Mouse (Mus musculus) left cerebral cortex, adult 8-10 months (tissue): ENCODE measurements around the gene Glrx5. TPM values are rescaled to one million over a fixed set of nuclear protein-coding genes. Genes with fewer than 3 reads are reported as not detected.
A peak's percentile ranks its signal among the peaks of the same experiment; 100 is the strongest.

ENCODE experiments used
- DNase-seq, 2 experiments: peaks; one replicate each; pipeline ENCODE4 v3.0.0; 2022; ENCODE audit warnings: low spot score in 2 of 2
- total RNA-seq, 4 experiments: library from RNA; stranded (reverse); gene quantifications; 2 replicates each; pipeline ENCODE4 v1.2.4; 2022

Gene Glrx5
- total RNA-seq, 4 experiments from 2014 or later, result 41.7 to 50.8 (median 46.0) TPM

GRCm38 (mm10) chr12:105003715-105004114 is 28.8 kb upstream of the Glrx5 start:
- DNase-seq, result no peak

- DNase-seq, result no peak
Observed at GRCm38 (mm10) chr12:105004956-105005714, 27.4 kb upstream of the Glrx5 start.

DNA sequence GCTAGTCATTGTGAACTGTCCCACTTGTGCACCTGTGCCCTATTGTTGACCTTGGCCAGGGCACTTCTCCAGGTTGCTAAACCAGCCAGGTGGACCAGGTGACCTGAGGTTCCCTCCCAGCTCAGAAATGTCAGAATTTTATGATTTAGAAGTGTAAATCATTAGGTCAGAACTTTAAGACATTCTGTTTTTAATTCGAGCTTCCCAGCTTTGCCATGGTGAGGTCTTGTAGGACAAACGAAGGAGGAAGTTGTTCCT is 26.8 kb upstream of the Glrx5 start:
- DNase-seq, result no peak

DNA sequence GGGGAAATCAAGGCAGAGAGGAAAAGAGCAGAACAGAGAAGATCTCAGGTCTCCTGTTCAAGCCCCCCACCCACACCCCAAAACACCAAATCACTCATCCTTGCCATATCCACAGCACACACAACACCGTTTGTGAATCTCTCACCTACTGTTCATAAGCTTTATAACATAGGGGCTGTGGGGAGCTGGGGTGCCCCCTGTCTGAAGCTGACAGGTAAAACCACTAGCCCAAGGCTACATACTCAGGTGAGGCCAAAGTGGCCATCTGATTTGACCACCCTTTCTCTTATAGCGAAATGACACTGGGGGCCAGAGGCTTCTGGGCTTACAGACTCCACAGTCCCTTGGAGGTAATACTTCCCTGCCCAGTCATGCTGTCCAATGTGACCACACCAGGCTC is 24.3 kb upstream of the Glrx5 start:
- no peak for DNase-seq

GRCm38 (mm10) chr12:105008752-105009178 is 23.7 kb upstream of the Glrx5 start:
- DNase-seq, result no peak

- peak; percentile 47 to 62 for DNase-seq
Observed at GRCm38 (mm10) chr12:105009370-105010212, 22.9 kb upstream of the Glrx5 start, which contains the start of gene Syne3. Gene Syne3 (minus strand): TSS chr12:105009809.

DNA sequence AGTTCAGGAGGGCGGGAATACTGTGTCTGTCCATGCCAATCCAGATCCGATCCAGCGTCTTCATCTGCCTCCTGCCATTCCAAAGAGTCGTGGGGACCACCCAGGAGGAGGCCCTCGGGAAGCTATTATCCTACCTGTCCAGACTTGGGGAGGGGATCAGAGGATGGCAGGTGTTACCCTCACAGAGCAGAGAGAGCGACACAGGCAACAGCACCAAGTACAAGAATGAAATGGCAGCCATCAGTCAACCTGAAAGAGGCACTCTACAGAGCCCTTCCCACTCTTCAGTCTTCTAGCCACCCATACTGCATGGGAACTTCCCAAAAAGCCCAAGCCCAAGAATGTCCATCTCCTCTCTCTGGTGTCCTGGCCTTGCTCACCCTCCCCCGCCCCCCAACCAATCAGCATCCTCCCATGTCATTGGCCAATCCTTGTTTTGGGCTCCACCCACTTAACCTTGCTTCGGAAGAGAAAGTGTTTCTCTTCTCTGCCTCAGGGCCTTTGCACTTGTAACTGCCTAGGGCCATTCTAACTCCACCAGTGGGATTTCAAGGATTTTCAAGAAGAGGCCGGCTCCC is 22.2 kb upstream of the Glrx5 start:
- no peak for DNase-seq

DNA sequence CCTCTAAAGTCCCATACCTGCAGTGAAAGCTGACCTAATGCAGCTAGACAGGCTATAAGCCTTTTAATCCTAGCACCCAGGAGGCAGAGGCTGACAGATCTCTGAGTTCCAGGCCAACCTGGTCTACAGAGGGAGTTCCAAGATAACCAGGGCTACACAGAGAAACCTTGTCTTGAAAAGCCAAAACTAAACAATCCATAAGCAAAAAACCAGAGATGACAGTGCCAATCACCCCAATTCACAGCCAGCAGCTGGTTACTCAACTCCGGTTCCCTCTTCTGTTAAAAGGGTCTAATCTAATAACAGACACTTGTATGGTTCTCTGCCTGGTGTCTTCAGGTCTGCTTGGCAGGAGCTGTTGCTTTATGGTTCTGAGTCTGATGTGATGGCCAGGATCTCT is 20.9 kb upstream of the Glrx5 start:
- no peak for DNase-seq

DNA sequence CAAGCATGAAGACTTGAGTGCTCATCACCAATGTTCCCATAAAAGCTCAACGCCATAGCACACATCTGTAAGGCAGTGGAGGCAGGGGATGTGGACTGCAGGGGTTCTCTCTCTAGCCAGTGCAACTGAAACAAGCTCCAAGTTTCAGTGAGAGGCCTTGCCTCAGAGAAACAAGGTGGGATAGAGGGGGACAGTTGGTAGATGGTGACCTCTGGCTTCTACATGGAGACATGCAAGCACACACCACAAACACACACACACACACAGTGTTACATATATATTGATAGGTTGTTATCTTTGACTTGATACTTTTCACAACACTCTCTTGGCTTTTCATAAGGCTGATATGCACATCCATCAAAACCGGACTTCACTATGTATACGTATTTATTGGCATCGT is 20.2 kb upstream of the Glrx5 start:
- DNase-seq, result no peak

DNA sequence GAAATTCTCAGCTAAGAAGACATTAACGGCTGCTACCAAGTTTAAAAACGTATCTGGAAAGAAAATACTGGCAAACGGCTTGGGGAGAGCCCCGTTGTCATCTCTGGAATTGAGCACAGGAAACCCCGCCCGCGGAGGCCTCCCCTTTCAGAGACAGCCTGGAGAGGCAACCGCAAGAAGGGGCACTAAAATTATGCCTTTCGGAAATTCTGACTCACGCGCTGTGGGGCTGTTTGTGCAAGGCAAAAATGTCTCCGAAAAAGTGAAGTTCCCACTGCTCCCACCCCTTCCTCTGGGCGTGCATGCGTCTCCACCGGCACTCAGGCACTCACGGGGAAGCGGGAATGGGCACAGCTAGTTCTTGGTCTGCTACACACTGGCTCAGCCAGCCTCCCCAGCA is 19.4 kb upstream of the Glrx5 start:
- DNase-seq, result peak in 1 of 2 experiments; percentile 73

DNA sequence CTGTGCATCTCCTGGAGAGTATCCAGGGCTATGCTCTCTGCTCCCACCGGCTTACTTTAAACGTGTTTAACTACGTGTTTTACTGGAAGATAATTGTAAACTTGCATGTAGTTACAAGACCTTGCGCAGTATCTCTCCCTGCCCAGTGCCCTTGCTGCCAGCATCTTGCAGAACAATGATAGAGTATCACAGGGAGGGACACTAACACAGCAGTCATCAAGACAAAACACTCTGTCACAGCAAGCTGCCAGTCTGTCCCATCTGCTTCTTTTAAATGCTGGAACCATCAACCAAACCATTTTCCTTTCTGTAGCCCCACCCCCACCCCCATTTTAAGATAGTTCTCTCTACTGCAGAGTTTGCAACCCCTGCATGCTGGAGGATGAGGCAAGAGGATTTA is 16.3 kb upstream of the Glrx5 start:
- DNase-seq, result no peak

- DNase-seq, result no peak
Observed at GRCm38 (mm10) chr12:105016639-105017038, 15.8 kb upstream of the Glrx5 start.

- DNase-seq, result no peak
Observed at GRCm38 (mm10) chr12:105019359-105020219, 12.9 kb upstream of the Glrx5 start.

DNA sequence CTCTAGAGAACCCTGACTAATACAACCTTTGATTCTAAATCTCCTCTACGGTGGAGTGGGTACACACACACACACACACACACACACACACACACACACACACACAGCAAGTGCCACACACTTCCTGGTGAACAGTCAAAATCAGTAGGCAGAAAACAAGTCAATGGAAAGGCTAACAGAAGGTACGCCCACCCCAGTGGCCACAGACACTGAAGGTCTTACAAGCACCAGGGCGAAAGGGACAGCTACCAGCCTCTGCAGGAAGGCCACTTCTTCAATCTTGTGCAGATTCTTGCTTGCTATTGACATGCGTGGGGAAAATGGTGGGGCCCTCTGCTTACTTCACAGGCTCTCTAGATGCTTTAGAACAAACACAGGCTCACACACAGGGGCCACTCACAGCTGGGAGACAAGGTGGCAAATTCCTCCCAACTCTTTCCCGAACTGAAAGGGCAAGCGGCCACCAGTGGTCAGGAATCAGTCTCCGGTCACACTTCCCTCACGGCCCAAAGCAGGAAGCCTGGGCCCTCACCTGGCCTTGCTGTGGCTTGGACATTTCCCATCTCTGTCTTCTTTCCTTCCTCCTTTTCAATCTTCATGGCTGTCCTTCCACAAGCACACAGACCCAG is 10.9 kb upstream of the Glrx5 start:
- DNase-seq, result no peak

GRCm38 (mm10) chr12:105022141-105022540 is 10.3 kb upstream of the Glrx5 start:
- DNase-seq, result no peak

- DNase-seq, result no peak
Observed at GRCm38 (mm10) chr12:105022776-105023175, 9.7 kb upstream of the Glrx5 start.

DNA sequence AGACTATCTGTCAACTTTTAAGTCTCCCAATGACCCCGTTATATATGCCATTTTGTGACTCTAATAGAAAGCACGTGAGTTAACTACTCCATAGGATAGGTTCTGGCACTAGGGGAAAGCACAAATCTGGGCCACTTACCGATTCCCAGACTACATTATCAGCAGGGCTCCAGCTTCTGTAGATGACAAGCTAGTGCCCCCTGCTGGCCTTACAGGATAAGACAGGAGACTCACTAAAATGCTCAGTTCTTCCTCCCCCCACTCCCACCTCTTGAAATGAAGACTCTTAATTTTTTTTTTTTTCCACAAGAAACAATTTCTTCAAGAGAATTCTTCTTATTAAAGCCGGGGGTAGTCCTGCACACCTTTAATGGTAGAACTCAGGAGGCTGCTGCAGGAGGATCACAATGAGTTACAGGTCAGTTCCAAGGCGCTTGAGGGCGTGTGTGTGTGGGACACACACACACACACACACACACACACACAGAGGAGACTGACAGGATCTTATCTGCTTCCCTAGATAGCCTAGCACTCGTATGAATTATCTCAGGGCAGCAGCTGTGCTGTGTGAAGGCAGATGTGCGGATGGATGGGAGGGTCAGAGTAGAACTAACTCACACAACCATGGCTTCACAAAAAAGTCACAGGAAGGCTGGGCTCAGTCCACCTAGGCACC is 7.1 kb upstream of the Glrx5 start:
- DNase-seq, result no peak

DNA sequence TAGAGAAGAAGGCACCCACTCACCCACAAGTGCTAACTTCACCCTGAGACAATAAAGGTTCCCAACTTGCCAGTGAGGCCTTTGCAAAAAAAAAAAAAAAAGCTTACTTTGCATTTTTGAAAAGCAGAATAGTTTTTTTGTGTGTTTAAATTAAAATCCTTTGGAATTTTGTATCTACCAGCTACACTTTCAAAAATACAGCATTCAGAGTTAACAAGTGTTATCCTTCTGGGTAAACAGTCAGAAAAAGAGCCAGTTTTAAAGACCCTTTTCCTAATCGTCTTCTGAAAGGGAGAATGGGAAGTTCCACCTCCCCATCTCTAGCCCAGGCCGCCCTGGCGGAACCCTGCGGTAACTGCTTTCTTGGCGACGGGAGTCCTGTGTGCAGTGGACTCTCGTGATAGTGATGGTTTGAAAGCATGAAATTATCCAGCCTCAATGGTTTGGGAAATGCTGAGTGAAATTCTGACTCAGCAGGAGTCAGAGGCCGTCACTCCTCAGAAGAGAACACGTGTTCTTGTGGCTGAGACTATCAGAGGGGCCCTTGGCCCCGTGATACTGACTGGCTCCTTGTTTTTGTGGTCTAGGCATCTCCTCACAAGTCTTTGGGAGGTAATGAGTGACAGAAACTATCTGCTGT is 6.4 kb upstream of the Glrx5 start:
- no peak for DNase-seq

DNA sequence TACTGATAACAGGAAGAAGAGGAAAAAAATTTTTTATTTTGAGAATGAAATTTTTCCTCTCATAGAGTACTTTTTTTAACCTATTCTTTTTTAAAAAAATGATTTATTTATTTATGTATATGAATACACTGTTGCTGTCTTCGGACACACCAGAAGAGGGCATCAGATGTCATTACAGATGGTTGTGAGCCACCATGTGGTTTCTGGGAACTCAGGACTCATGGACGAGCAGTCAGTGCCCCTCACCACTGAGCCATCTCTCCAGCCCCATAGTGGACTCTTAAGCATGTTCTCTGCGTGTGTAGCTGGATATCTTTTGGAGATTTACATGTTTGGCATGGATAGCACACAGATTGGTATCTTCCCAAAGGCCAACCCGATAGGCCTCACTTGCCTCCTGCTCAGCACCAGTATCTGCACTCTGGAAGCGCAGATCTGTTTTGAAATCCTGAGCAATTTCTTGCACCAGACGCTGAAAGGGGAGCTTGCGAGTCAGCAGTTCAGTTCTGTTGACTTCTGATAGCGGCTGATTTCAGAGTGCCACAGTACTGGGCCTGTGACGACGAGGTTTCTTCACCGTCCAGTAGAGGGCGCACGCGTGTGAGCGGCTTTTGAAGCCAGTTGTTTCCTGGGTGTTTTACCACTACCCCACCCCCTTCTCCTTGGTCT is 5.0 kb upstream of the Glrx5 start:
- no peak for DNase-seq
